In genomic region chr9:59709225-59709624, GRCm38 (mm10) we compare ENCODE assay signal across 15 mouse cellular contexts. TPM values are rescaled to one million over a fixed set of nuclear protein-coding genes. Genes with fewer than 3 reads are reported as not detected.
DNase-seq lines count a peak whose midpoint lies in the region; ATAC-seq and TF ChIP-seq lines count a peak whose summit lies in the region.
"Had no signal": no experiment of that assay in that cellular context is flagged by ENCODE, and none has a peak within 500 bp of the region (broad histone marks: within the 10 kb centered on the region; RNA-seq: fewer than 3 reads in every experiment).

No protein-coding gene starts in this region.

- TF ChIP-seq POLR2A in brain, embryonic 14.5 days (IDR thresholded peaks at IDR 0.05; ENCODE audit: borderline replicate concordance, extremely low read depth, insufficient read depth, insufficient read length, poor library complexity, severe bottlenecking): no peak

- no peak overlapping the region for H3K4me3 ChIP-seq in kidney, embryonic 15.5 days (replicated peaks)
- no peak overlapping the region for H3K4me3 ChIP-seq in midbrain, embryonic 11.5 days (ENCODE audit: low read depth, low read length)
- no peak overlapping the region for H3K4me3 ChIP-seq in forebrain, embryonic 13.5 days
- H3K4me3 ChIP-seq: heart, embryonic 15.5 days; hindbrain, embryonic 12.5 days; liver, embryonic 13.5 days; myocyte had no signal

- 76% methylated on average over 3 of the region's 3 CpGs for WGBS in kidney, embryonic 15.5 days
- 86% methylated on average over 3 of the region's 3 CpGs for WGBS in midbrain, embryonic 11.5 days
- WGBS in forebrain, embryonic 13.5 days: 80% methylated on average over 3 of the region's 3 CpGs

- no peak for TF ChIP-seq CTCF in brain, embryonic 14.5 days (IDR thresholded peaks at IDR 0.05; ENCODE audit: borderline replicate concordance, extremely low read depth, insufficient read depth, insufficient read length)

- H3K4me1 ChIP-seq in kidney, embryonic 15.5 days: peaks cover 12% of the 10 kb centered on the region; the same call in 1 of the 2 replicates
- no peaks in the 10 kb centered on the region for H3K4me1 ChIP-seq in midbrain, embryonic 11.5 days (ENCODE audit: control insufficient read depth, insufficient read depth, low read length)
- no peaks in the 10 kb centered on the region for H3K4me1 ChIP-seq in forebrain, embryonic 13.5 days
- H3K4me1 ChIP-seq: hindbrain, embryonic 12.5 days; liver, embryonic 13.5 days had no signal

- no peaks in the 10 kb centered on the region for H3K9me3 ChIP-seq in kidney, embryonic 15.5 days (replicated peaks)
- H3K9me3 ChIP-seq in midbrain, embryonic 11.5 days (ENCODE audit: control insufficient read depth, low read length): no peaks in the 10 kb centered on the region
- H3K9me3 ChIP-seq in forebrain, embryonic 13.5 days (replicated peaks): no peaks in the 10 kb centered on the region
- H3K9me3 ChIP-seq: heart, embryonic 15.5 days; hindbrain, embryonic 12.5 days; liver, embryonic 13.5 days had no signal

- H3K36me3 ChIP-seq in kidney, embryonic 15.5 days: no peaks in the 10 kb centered on the region
- no peaks in the 10 kb centered on the region for H3K36me3 ChIP-seq in midbrain, embryonic 11.5 days (ENCODE audit: control insufficient read depth, insufficient read depth, low read length)
- no peaks in the 10 kb centered on the region for H3K36me3 ChIP-seq in forebrain, embryonic 13.5 days (ENCODE audit: poor library complexity, severe bottlenecking)
- H3K36me3 ChIP-seq: heart, embryonic 15.5 days; hindbrain, embryonic 12.5 days; liver, embryonic 13.5 days had no signal

- no peak overlapping the region for H3K9ac ChIP-seq in kidney, embryonic 15.5 days
- no peak overlapping the region for H3K9ac ChIP-seq in midbrain, embryonic 11.5 days (ENCODE audit: low read length)
- H3K9ac ChIP-seq in forebrain, embryonic 13.5 days: no peak overlapping the region
- H3K9ac ChIP-seq: heart, embryonic 15.5 days; hindbrain, embryonic 12.5 days; liver, embryonic 13.5 days had no signal

- DNase-seq in kidney, adult 18-20 months: peak; percentile 75
- DNase-seq in brain, embryonic 14.5 days (ENCODE audit: low read depth): peak; percentile 23
- peak; percentile 67 for DNase-seq in kidney, postnatal 14 days
- peak; percentile 84 for DNase-seq in lung, postnatal 14 days
- no peak for DNase-seq in midbrain, embryonic 11.5 days (ENCODE audit: low spot score, missing footprints)
- no peak for DNase-seq in left cerebral cortex, adult 9 months (ENCODE audit: low spot score in 2 of 2)
- DNase-seq: cerebellum, adult 8-10 months; liver, embryonic 13.5 days; thymus, adult 18-20 months had no signal

- no peaks in the 10 kb centered on the region for H3K27me3 ChIP-seq in kidney, embryonic 15.5 days
- no peaks in the 10 kb centered on the region for H3K27me3 ChIP-seq in midbrain, embryonic 11.5 days (ENCODE audit: control insufficient read depth, insufficient read depth, low read length)
- H3K27me3 ChIP-seq in forebrain, embryonic 13.5 days: no peaks in the 10 kb centered on the region
- H3K27me3 ChIP-seq: heart, embryonic 15.5 days; hindbrain, embryonic 12.5 days had no signal

- no peak overlapping the region for H3K27ac ChIP-seq in kidney, embryonic 15.5 days
- no peak overlapping the region for H3K27ac ChIP-seq in midbrain, embryonic 11.5 days (ENCODE audit: low read depth, low read length)
- H3K27ac ChIP-seq in forebrain, embryonic 13.5 days: no peak overlapping the region
- H3K27ac ChIP-seq: heart, embryonic 15.5 days; hindbrain, embryonic 12.5 days; liver, embryonic 13.5 days had no signal

- H3K4me2 ChIP-seq in kidney, embryonic 15.5 days: no peak overlapping the region
- H3K4me2 ChIP-seq in midbrain, embryonic 11.5 days: no peak overlapping the region
- H3K4me2 ChIP-seq in forebrain, embryonic 13.5 days: no peak overlapping the region
- H3K4me2 ChIP-seq: heart, embryonic 15.5 days; hindbrain, embryonic 12.5 days; liver, embryonic 13.5 days had no signal

- no peak for ATAC-seq in kidney, embryonic 15.5 days (replicated peaks; ENCODE audit: low FRiP score)
- no peak for ATAC-seq in midbrain, embryonic 11.5 days (ENCODE audit: low FRiP score)
- ATAC-seq in forebrain, embryonic 13.5 days: no peak
- ATAC-seq: intestine, postnatal 0 days had no signal

RNA-seq across cellular contexts. Expression of gene Gramd2, which starts 29.3 kb away (rescaled TPM):
- polyA plus RNA-seq in kidney, embryonic 15.5 days (2015; fragmentation: Nextera tagmentation; extraction: Ambion mirVana): 0.95 and 1.0 TPM in 2 replicates
- 7.6 and 8.8 TPM in 2 replicates for polyA plus RNA-seq in brain, embryonic 14.5 days (2012; rRNA removed)
- polyA plus RNA-seq in midbrain, embryonic 11.5 days (2014; fragmentation: Nextera tagmentation; extraction: Ambion mirVana): 0.15 and 0.18 TPM in 2 replicates
- 1.3 and 1.8 TPM in 2 replicates for polyA plus RNA-seq in forebrain, embryonic 13.5 days (2015; fragmentation: Nextera tagmentation; extraction: Ambion mirVana)

RNA-seq across cellular contexts. Expression of gene Senp8, which starts 41.3 kb away (rescaled TPM):
- polyA plus RNA-seq in kidney, embryonic 15.5 days (2015; fragmentation: Nextera tagmentation; extraction: Ambion mirVana): 12.5 and 14.1 TPM in 2 replicates
- polyA plus RNA-seq in brain, embryonic 14.5 days (2012; rRNA removed): 7.5 and 8.7 TPM in 2 replicates
- polyA plus RNA-seq in midbrain, embryonic 11.5 days (2014; fragmentation: Nextera tagmentation; extraction: Ambion mirVana): 26.1 and 26.8 TPM in 2 replicates
- polyA plus RNA-seq in forebrain, embryonic 13.5 days (2015; fragmentation: Nextera tagmentation; extraction: Ambion mirVana): 12.4 and 13.1 TPM in 2 replicates

RNA-seq across cellular contexts. Expression of gene Myo9a, which starts 41.5 kb away (rescaled TPM):
- 15.1 and 18.7 TPM in 2 replicates for polyA plus RNA-seq in kidney, embryonic 15.5 days (2015; fragmentation: Nextera tagmentation; extraction: Ambion mirVana)
- polyA plus RNA-seq in brain, embryonic 14.5 days (2012; rRNA removed): 18.7 and 26.6 TPM in 2 replicates
- 17.5 and 20.0 TPM in 2 replicates for polyA plus RNA-seq in midbrain, embryonic 11.5 days (2014; fragmentation: Nextera tagmentation; extraction: Ambion mirVana)
- 19.2 and 21.7 TPM in 2 replicates for polyA plus RNA-seq in forebrain, embryonic 13.5 days (2015; fragmentation: Nextera tagmentation; extraction: Ambion mirVana)

RNA-seq across cellular contexts. Expression of gene Pkm, which starts 53.1 kb away (rescaled TPM):
- 1,267 and 1,340 TPM in 2 replicates for polyA plus RNA-seq in kidney, embryonic 15.5 days (2015; fragmentation: Nextera tagmentation; extraction: Ambion mirVana)
- polyA plus RNA-seq in brain, embryonic 14.5 days (2012; rRNA removed): 986 and 1,073 TPM in 2 replicates
- 1,888 and 2,059 TPM in 2 replicates for polyA plus RNA-seq in midbrain, embryonic 11.5 days (2014; fragmentation: Nextera tagmentation; extraction: Ambion mirVana)
- 1,587 and 1,755 TPM in 2 replicates for polyA plus RNA-seq in forebrain, embryonic 13.5 days (2015; fragmentation: Nextera tagmentation; extraction: Ambion mirVana)

Comparison
In these comparisons a context has a peak if more than half of its experiments do, and no peak if none do; other contexts are left out.
1. DNase-seq: peak in kidney, adult 18-20 months (single experiment), brain, embryonic 14.5 days (single experiment), kidney, postnatal 14 days (single experiment) and lung, postnatal 14 days (single experiment); none in midbrain, embryonic 11.5 days (single experiment) and left cerebral cortex, adult 9 months (0 of 2).